Mouse (Mus musculus) MEL (cell line): ENCODE data around the gene Slco1a1. TPM values are rescaled to one million over a fixed set of nuclear protein-coding genes. Genes with fewer than 3 reads are reported as not detected.

Experiments
- DNase-seq: peaks from one replicate; pipeline ENCODE4 v3.0.0; 2011; ENCODE audit warnings: low read depth, low spot score
- H3K27ac ChIP-seq: 2 replicates; pipeline ENCODE4 v1.5.1; 2012; ENCODE audit warnings: low read depth, mild to moderate bottlenecking, control low read depth, low read length, moderate library complexity; ENCODE audit not compliant: control insufficient read depth
- H3K27me3 ChIP-seq, 2 experiments: fragments of 150-350 bp in 1 of 2; sonication (generic) in 1 of 2; 2 replicates each; pipeline ENCODE4 v1.6.1; 2012; ENCODE audit warnings: low read length in 2 of 2, mild to moderate bottlenecking in 2 of 2, improper control_type of control experiment in 1 of 2, moderate library complexity in 1 of 2; ENCODE audit not compliant: insufficient read depth in 2 of 2, control insufficient read depth in 1 of 2
- H3K36me3 ChIP-seq, 2 experiments: 2 replicates each; pipeline ENCODE4 v1.6.1; 2012 to 2014; ENCODE audit warnings: low read length in 2 of 2, improper control_type of control experiment in 1 of 2, inconsistent platforms in 1 of 2, mild to moderate bottlenecking in 1 of 2; ENCODE audit not compliant: insufficient read depth in 2 of 2, control insufficient read depth in 1 of 2
- H3K4me1 ChIP-seq, 2 experiments: fragments of 150-350 bp in 1 of 2; sonication (generic) in 1 of 2; 2 replicates each; pipeline ENCODE4 v1.6.1; 2012; ENCODE audit warnings: low read length in 2 of 2, improper control_type of control experiment in 1 of 2, mild to moderate bottlenecking in 1 of 2; ENCODE audit not compliant: insufficient read depth in 2 of 2, control insufficient read depth in 1 of 2
- H3K4me3 ChIP-seq, 2 experiments: fragments of 150-350 bp in 1 of 2; sonication (generic) in 1 of 2; 2 replicates each; pipeline ENCODE4 v1.5.1; 2012; ENCODE audit warnings: low read depth in 2 of 2, low read length in 2 of 2, mild to moderate bottlenecking in 2 of 2, moderate library complexity in 2 of 2, control low read depth in 1 of 2, improper control_type of control experiment in 1 of 2; ENCODE audit not compliant: control insufficient read depth in 1 of 2, insufficient read depth in 1 of 2
- H3K79me2 ChIP-seq: 2 replicates; pipeline ENCODE4 v1.6.1; 2012; ENCODE audit warnings: mild to moderate bottlenecking, low read length, moderate library complexity; ENCODE audit not compliant: control insufficient read depth, poor library complexity, insufficient read depth
- H3K9ac ChIP-seq: 2 replicates; pipeline ENCODE4 v1.6.1; 2012; ENCODE audit warnings: low read depth, mild to moderate bottlenecking, control low read depth, low read length, moderate library complexity; ENCODE audit not compliant: control insufficient read depth, poor library complexity, severe bottlenecking
- H3K9me3 ChIP-seq: fragments of 150-350 bp; sonication (generic); replicated peaks from 2 replicates; pipeline ENCODE4 v1.6.1; 2012; ENCODE audit warnings: mild to moderate bottlenecking, low read length, improper control_type of control experiment, moderate library complexity; ENCODE audit not compliant: insufficient read depth
- BHLHE40 ChIP-seq: IDR thresholded peaks from 2 replicates; pipeline ENCODE4 v1.6.1; 2012; ENCODE audit warnings: low read depth, mild to moderate bottlenecking, inconsistent platforms, low read length, improper control_type of control experiment, borderline replicate concordance
- CHD1 ChIP-seq: IDR thresholded peaks from 2 replicates; pipeline ENCODE4 v1.6.1; 2012; ENCODE audit warnings: low read depth, mild to moderate bottlenecking, inconsistent platforms, low read length, improper control_type of control experiment
- CTCF ChIP-seq, 3 experiments: IDR thresholded peaks in 2 of 3; conservative IDR thresholded peaks in 1 of 3; 2 replicates each; pipeline ENCODE4 v1.5.1; 2011 to 2012; ENCODE audit warnings: low read length in 3 of 3, low read depth in 2 of 3, mild to moderate bottlenecking in 2 of 3, improper control_type of control experiment in 1 of 3, inconsistent platforms in 1 of 3, mixed read lengths in 1 of 3, moderate library complexity in 1 of 3; ENCODE audit not compliant: control insufficient read depth in 1 of 3, insufficient read depth in 1 of 3, poor library complexity in 1 of 3, severe bottlenecking in 1 of 3
- GABPA ChIP-seq: IDR thresholded peaks from 2 replicates; pipeline ENCODE4 v1.6.1; 2012; ENCODE audit warnings: low read depth, mild to moderate bottlenecking, inconsistent platforms, low read length, improper control_type of control experiment, moderate library complexity
- HCFC1 ChIP-seq: IDR thresholded peaks from 2 replicates; pipeline ENCODE4 v1.6.1; 2012; ENCODE audit warnings: low read depth, mild to moderate bottlenecking, inconsistent platforms, low read length, improper control_type of control experiment, moderate library complexity
- KAT2A ChIP-seq: conservative IDR thresholded peaks from 2 replicates; pipeline ENCODE4 v1.6.1; 2012; ENCODE audit warnings: low read depth, low read length, improper control_type of control experiment, inconsistent platforms
- MAX ChIP-seq: IDR thresholded peaks from 2 replicates; pipeline ENCODE4 v1.6.1; 2011; ENCODE audit warnings: low read length, improper control_type of control experiment
- MAZ ChIP-seq: IDR thresholded peaks from 2 replicates; pipeline ENCODE4 v1.6.1; 2012; ENCODE audit warnings: low read depth, mild to moderate bottlenecking, inconsistent platforms, low read length, improper control_type of control experiment
- MXI1 ChIP-seq: IDR thresholded peaks from 2 replicates; pipeline ENCODE4 v1.6.1; 2011; ENCODE audit warnings: mild to moderate bottlenecking, low read depth, low read length, improper control_type of control experiment
- MYB ChIP-seq: IDR thresholded peaks from 2 replicates; pipeline ENCODE4 v1.6.1; 2011; ENCODE audit warnings: mild to moderate bottlenecking, low read depth, low read length, improper control_type of control experiment
- NELFE ChIP-seq: IDR thresholded peaks from 2 replicates; pipeline ENCODE4 v1.6.1; 2011; ENCODE audit warnings: low read depth, low read length, improper control_type of control experiment
- NRF1 ChIP-seq: IDR thresholded peaks from 2 replicates; pipeline ENCODE4 v1.6.1; 2014; ENCODE audit warnings: low read depth, mild to moderate bottlenecking, inconsistent platforms, low read length, improper control_type of control experiment, moderate library complexity; ENCODE audit not compliant: poor library complexity, insufficient read depth, severe bottlenecking
- POLR2AphosphoS2 ChIP-seq: IDR thresholded peaks from 2 replicates; pipeline ENCODE4 v1.6.1; 2011; ENCODE audit warnings: low read length, improper control_type of control experiment
- RAD21 ChIP-seq: IDR thresholded peaks from 2 replicates; pipeline ENCODE4 v1.6.1; 2011; ENCODE audit warnings: mild to moderate bottlenecking, low read depth, low read length, improper control_type of control experiment
- RCOR1 ChIP-seq: IDR thresholded peaks from 2 replicates; pipeline ENCODE4 v1.6.1; 2012; ENCODE audit warnings: low read depth, mild to moderate bottlenecking, inconsistent platforms, low read length, improper control_type of control experiment
- SIN3A ChIP-seq: IDR thresholded peaks from 2 replicates; pipeline ENCODE4 v1.6.1; 2012; ENCODE audit warnings: low read length, improper control_type of control experiment, inconsistent platforms
- SMC3 ChIP-seq: IDR thresholded peaks from 2 replicates; pipeline ENCODE4 v1.6.1; 2011; ENCODE audit warnings: low read depth, low read length, improper control_type of control experiment
- TCF12 ChIP-seq: IDR thresholded peaks from 2 replicates; pipeline ENCODE4 v1.6.1; 2014; ENCODE audit warnings: low read depth, mild to moderate bottlenecking, inconsistent platforms, low read length, improper control_type of control experiment, moderate library complexity
- USF1 ChIP-seq: IDR thresholded peaks from 2 replicates; pipeline ENCODE4 v1.6.1; 2014; ENCODE audit warnings: low read depth, mild to moderate bottlenecking, inconsistent platforms, low read length, improper control_type of control experiment, moderate library complexity
- ZC3H11A ChIP-seq: IDR thresholded peaks from 2 replicates; pipeline ENCODE4 v1.6.1; 2012; ENCODE audit warnings: low read depth, mild to moderate bottlenecking, inconsistent platforms, low read length, improper control_type of control experiment
- ZKSCAN1 ChIP-seq: IDR thresholded peaks from 2 replicates; pipeline ENCODE4 v1.6.1; 2012; ENCODE audit warnings: low read depth, mild to moderate bottlenecking, inconsistent platforms, low read length, improper control_type of control experiment, moderate library complexity
- polyA plus RNA-seq, 2 experiments: library from polyadenylated mRNA; stranded (reverse) in 1 of 2; unstranded in 1 of 2; fragments of >175 nt in 1 of 2; fragments of >200 nt in 1 of 2; gene quantifications; 2 replicates each; pipeline versions ENCODE4 v1.2.1 to v1.2.4; 2012; ENCODE audit warnings: low replicate concordance in 2 of 2, low read depth in 1 of 2; ENCODE audit not compliant: insufficient read length in 2 of 2, insufficient read depth in 1 of 2, missing spikeins in 1 of 2
- total RNA-seq: library from RNA; depleted of rRNA; stranded (reverse); fragments of 300-350 nt; gene quantifications from 2 replicates; pipeline ENCODE4 v1.2.3, GENCODE M21; 2012

The Slco1a1 gene
- total and polyA plus RNA-seq, 3 experiments, result not detected

DNA sequence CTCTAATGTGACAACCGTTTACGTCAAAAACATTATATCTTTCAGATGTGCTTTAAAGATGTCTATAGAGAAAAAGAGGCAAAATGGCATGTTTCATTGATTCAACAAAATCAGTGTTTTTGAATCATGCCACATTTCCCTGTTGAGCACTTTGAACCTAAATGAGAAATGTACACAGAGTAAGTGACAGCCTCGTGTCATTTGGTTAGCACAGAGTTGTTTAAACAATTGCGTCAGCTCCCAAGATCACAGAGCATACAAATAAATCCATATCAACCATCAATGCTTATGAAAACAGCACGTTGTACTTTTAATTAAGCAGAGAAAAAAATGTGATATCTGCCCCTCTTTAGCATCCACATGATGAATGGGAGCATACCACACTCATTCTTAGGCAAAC, 13.7 kb upstream of the Slco1a1 start:
- no peak for TF ChIP-seq RAD21
- no peak for TF ChIP-seq BHLHE40
- TF ChIP-seq ZC3H11A, result no peak
- no peak for TF ChIP-seq CTCF (IDR thresholded peaks at IDR 0.05 in 2 of 3, conservative IDR thresholded peaks at IDR 0.05 in 1 of 3; ENCODE audit: control insufficient read depth in 1 of 3, insufficient read depth in 1 of 3, low read depth in 2 of 3, low read length in 3 of 3, poor library complexity in 1 of 3, severe bottlenecking in 1 of 3)
- no peak for TF ChIP-seq RCOR1
- no peak for TF ChIP-seq HCFC1
- no peak for TF ChIP-seq MAX
- no peak for TF ChIP-seq KAT2A
- TF ChIP-seq TCF12, result no peak
- TF ChIP-seq CHD1, result no peak
- no peak for TF ChIP-seq MXI1
- TF ChIP-seq SIN3A, result no peak
- no peak for TF ChIP-seq SMC3
- TF ChIP-seq ZKSCAN1, result no peak
- no peak for TF ChIP-seq MYB
- TF ChIP-seq, all 39 proteins: peak for 0
- no peaks in the 10 kb centered on the region for H3K9me3 ChIP-seq
- no peak for DNase-seq
- H3K27ac ChIP-seq, result no peak overlapping the region
- no peaks in the 10 kb centered on the region for H3K36me3 ChIP-seq
- H3K27me3 ChIP-seq, result no peaks in the 10 kb centered on the region
- H3K4me3 ChIP-seq, result no peak overlapping the region
- H3K9ac ChIP-seq, result no peak overlapping the region
- H3K79me2 ChIP-seq, result no peaks in the 10 kb centered on the region
- H3K4me1 ChIP-seq, result no peaks in the 10 kb centered on the region

DNA sequence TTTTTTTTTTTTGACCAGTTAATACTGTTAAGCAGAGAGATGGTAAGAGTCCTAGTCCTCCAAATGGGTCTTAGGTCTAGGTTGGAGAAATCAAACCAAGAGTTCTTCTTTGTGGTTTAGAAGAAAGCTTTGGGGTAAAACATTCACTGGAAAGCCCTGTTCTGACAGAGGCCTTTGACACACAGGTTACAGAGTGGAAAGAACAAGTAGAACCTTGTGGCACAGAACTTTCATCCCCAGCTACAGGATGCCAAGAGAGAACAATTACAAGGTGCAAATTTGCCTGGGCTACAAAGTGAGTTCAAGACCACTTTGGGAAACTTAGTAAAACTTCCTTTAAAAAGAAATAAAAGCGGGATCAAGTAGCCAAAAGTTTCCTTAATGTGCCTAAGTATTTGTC, 6.3 kb downstream of the Slco1a1 start:
- H3K27ac ChIP-seq, result no peak overlapping the region
- no peak overlapping the region for H3K4me3 ChIP-seq
- no peak overlapping the region for H3K9ac ChIP-seq
- no peaks in the 10 kb centered on the region for H3K36me3 ChIP-seq
- H3K9me3 ChIP-seq, result no peaks in the 10 kb centered on the region
- no peak for DNase-seq
- H3K4me1 ChIP-seq, result no peaks in the 10 kb centered on the region
- TF ChIP-seq NELFE (no peak), GABPA (no peak), MXI1 (no peak), POLR2AphosphoS2 (no peak), MAZ (no peak), RCOR1 (no peak), USF1 (no peak), NRF1 (no peak)
- no peaks in the 10 kb centered on the region for H3K27me3 ChIP-seq
- no peaks in the 10 kb centered on the region for H3K79me2 ChIP-seq
